Mouse (Mus musculus) heart, postnatal 4 days (tissue): ENCODE data around the gene Appl2. TPM values are rescaled to one million over a fixed set of nuclear protein-coding genes. Genes with fewer than 3 reads are reported as not detected.
A peak's percentile ranks its signal among the peaks of the same experiment; 100 is the strongest.

Experiments
- DNase-seq: peaks from one replicate; pipeline ENCODE4 v3.0.0; 2021
- total RNA-seq, 2 experiments: library from RNA; stranded (reverse); gene quantifications; 2 replicates each; pipeline ENCODE4 v1.2.3; 2021

Appl2 gene
- total RNA-seq, 2 experiments from 2014 or later = 31.6 to 35.5 TPM

- peak; percentile 66 for DNase-seq
These were observed 17.6 kb downstream of the Appl2 start for GRCm38 (mm10) chr10:83630899-83631298.

- DNase-seq = no peak
These were observed 18.7 kb downstream of the Appl2 start for GRCm38 (mm10) chr10:83629878-83630277.

GRCm38 (mm10) chr10:83629190-83629781, 19.3 kb downstream of the Appl2 start:
- no peak for DNase-seq

GRCm38 (mm10) chr10:83628241-83628640, 20.3 kb downstream of the Appl2 start:
- DNase-seq = no peak

GRCm38 (mm10) chr10:83627113-83627687, 21.3 kb downstream of the Appl2 start:
- no peak for DNase-seq

GRCm38 (mm10) chr10:83624841-83625240, 23.7 kb downstream of the Appl2 start:
- DNase-seq = no peak

GRCm38 (mm10) chr10:83624065-83624464, 24.5 kb downstream of the Appl2 start:
- no peak for DNase-seq

GRCm38 (mm10) chr10:83620350-83621055, 28.0 kb downstream of the Appl2 start:
- DNase-seq = peak; percentile 28

GRCm38 (mm10) chr10:83618819-83619440, 29.6 kb downstream of the Appl2 start:
- peak; percentile 20 for DNase-seq

- DNase-seq = peak; percentile 48
These were observed 31.2 kb downstream of the Appl2 start for GRCm38 (mm10) chr10:83617366-83617765.

- no peak for DNase-seq
These were observed 35.8 kb downstream of the Appl2 start for GRCm38 (mm10) chr10:83612648-83613215.

GRCm38 (mm10) chr10:83611863-83612262, 36.7 kb downstream of the Appl2 start:
- no peak for DNase-seq

- no peak for DNase-seq
These were observed 38.0 kb downstream of the Appl2 start for GRCm38 (mm10) chr10:83610518-83610917.

GRCm38 (mm10) chr10:83608596-83608995, 39.9 kb downstream of the Appl2 start:
- DNase-seq = no peak

- no peak for DNase-seq
These were observed 41.4 kb downstream of the Appl2 start for GRCm38 (mm10) chr10:83607111-83607510.

GRCm38 (mm10) chr10:83605637-83606183, 42.8 kb downstream of the Appl2 start:
- DNase-seq = no peak

- DNase-seq = no peak
These were observed 44.5 kb downstream of the Appl2 start for GRCm38 (mm10) chr10:83603956-83604564.

- DNase-seq = peak; percentile 14
These were observed 47.9 kb downstream of the Appl2 start for GRCm38 (mm10) chr10:83600650-83601049.

- DNase-seq = no peak
These were observed 54.0 kb downstream of the Appl2 start for GRCm38 (mm10) chr10:83594526-83594925.

- DNase-seq = no peak
These were observed 55.9 kb downstream of the Appl2 start for GRCm38 (mm10) chr10:83592616-83593015.

GRCm38 (mm10) chr10:83590801-83591200, 57.7 kb downstream of the Appl2 start:
- DNase-seq = no peak
